Mouse (Mus musculus): Measurements from ENCODE around the gene Ear14. TPM values are rescaled to one million over a fixed set of nuclear protein-coding genes. Genes with fewer than 3 reads are reported as not detected.

Ear14 gene
- not detected for polyA plus RNA-seq (2017; shearing (Covaris generic))

GRCm38 (mm10) chr14:51203115-51203514 is at the start of gene Ear14:
Ear14 (plus strand) TSS chr14:51203391.

DNA sequence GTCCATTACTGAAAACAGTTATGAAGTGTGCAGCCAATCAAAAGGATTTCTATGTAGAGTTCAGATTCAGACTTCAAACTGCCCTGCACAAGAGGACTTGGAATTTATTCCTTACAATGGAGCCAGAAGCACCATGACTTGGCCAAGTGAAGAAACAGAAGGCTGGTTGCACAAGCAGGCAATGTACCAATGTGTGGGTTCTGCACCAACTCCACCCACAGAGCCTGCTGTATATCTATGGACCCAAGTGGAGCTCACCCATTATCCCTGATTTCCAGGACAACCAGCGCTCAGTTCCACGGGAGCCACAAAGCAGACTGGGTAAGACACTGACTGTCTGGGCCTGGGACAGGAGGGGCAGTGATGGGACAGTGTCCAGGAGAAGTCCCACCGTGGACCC is 41.2 kb upstream of the Ear14 start, which contains the start of gene Rnase2b:
Rnase2b (plus strand) TSS at position 285 of the 400 bp plus-strand sequence.

DNA sequence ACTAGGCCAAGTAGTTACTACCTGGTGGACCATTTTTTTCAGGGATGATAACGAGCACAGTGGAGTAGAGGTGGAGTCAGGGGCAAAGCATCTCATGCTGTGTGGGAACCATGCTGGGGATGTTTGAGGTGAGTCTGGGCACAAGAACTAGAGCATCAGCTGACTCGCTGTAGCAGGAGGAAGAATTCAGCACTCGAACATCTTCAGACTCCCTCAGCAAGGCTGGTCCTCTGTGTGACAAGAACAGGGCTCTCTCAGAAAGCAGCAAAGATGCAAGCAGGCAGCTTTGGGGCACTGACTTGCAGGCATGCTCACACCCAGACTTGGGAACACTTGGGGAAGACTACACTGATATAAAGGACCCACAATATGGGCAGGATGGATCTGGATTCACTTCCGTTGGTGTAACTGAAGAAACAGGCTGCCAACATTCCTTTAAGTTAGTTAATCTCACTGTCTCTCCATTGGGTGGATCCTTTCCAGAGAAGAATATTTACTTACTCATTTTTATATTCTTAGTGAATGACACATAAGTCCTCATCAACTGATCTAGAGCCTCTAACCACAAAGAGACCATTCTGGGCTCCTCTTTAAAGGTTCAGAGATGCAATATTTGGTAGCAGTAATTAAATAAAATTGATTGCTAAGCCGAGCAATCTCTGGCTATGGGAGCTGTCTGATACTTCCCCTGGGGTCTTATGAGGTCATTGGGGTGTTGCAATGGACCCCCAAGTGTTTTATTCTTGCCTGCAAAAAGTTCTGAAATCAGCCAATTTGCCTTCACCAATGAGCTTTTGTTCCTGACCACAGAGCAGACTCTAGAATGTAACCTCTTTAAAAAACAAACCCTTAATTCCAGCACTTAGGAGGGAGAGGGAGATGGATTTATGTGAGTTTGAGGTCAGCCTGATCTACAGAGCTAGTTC is 3.8 kb upstream of the Ear14 start, which contains the start of gene Ang2:
Ang2 (minus strand) TSS at position 51 of the 926 bp plus-strand sequence.

Other genes starting within 250 kb of the Ear14 start
- gene Pnp2, start 247.4 kb upstream of the Ear14 start, polyA plus RNA-seq (2017; shearing (Covaris generic)): 1.1 TPM
- gene Rnase10, start 195.6 kb upstream of the Ear14 start, polyA plus RNA-seq (2017; shearing (Covaris generic)): not detected
- not detected for gene Rnase9, start 161.5 kb upstream of the Ear14 start, polyA plus RNA-seq (2017; shearing (Covaris generic))
- gene Rnase11, start 153.2 kb upstream of the Ear14 start, polyA plus RNA-seq (2017; shearing (Covaris generic)): not detected
- not detected for gene Rnase12, start 145.7 kb upstream of the Ear14 start, polyA plus RNA-seq (2017; shearing (Covaris generic))
- gene Olfr750, start 129.0 kb upstream of the Ear14 start, polyA plus RNA-seq (2017; shearing (Covaris generic)): not detected
- gene Rnase4, start 112.3 kb upstream of the Ear14 start, polyA plus RNA-seq (2017; shearing (Covaris generic)): 19.2 TPM
- gene Ang, start 112.2 kb upstream of the Ear14 start, polyA plus RNA-seq (2017; shearing (Covaris generic)): 3.6 TPM
- not detected for gene Eddm3b, start 89.0 kb upstream of the Ear14 start, polyA plus RNA-seq (2017; shearing (Covaris generic))
- 0.93 TPM for gene Rnase6, start 79.5 kb upstream of the Ear14 start, polyA plus RNA-seq (2017; shearing (Covaris generic))
- gene Rnase1, start 56.6 kb upstream of the Ear14 start, polyA plus RNA-seq (2017; shearing (Covaris generic)): not detected
- gene Rnase2b, start 41.1 kb upstream of the Ear14 start, polyA plus RNA-seq (2017; shearing (Covaris generic)): not detected
- gene Ang2, start 4.2 kb upstream of the Ear14 start, polyA plus RNA-seq (2017; shearing (Covaris generic)): not detected
- not detected for gene Rnase2a, start 52.7 kb downstream of the Ear14 start, polyA plus RNA-seq (2017; shearing (Covaris generic))
- gene Gm7247, start 158.4 kb downstream of the Ear14 start, polyA plus RNA-seq (2017; shearing (Covaris generic)): not detected
- not detected for gene Vmn2r88, start 207.4 kb downstream of the Ear14 start, polyA plus RNA-seq (2017; shearing (Covaris generic))
- gene Vmn2r89, start 248.5 kb downstream of the Ear14 start, polyA plus RNA-seq (2017; shearing (Covaris generic)): not detected

Data from CD4-positive, CD25-positive, alpha-beta regulatory T cell, adult 9 weeks (primary cell).